Mouse (Mus musculus): ENCODE results near the gene Gsg1l. TPM values are rescaled to one million over a fixed set of nuclear protein-coding genes. Genes with fewer than 3 reads are reported as not detected.

The Gsg1l gene
- polyA plus RNA-seq (2012; rRNA removed) = 0.07 and 0.10 TPM in 2 replicates
- 0.13 TPM in 1 of 2 replicates, not detected in the other for polyA plus RNA-seq (2014; fragmentation: Nextera tagmentation; extraction: Ambion mirVana)

DNA sequence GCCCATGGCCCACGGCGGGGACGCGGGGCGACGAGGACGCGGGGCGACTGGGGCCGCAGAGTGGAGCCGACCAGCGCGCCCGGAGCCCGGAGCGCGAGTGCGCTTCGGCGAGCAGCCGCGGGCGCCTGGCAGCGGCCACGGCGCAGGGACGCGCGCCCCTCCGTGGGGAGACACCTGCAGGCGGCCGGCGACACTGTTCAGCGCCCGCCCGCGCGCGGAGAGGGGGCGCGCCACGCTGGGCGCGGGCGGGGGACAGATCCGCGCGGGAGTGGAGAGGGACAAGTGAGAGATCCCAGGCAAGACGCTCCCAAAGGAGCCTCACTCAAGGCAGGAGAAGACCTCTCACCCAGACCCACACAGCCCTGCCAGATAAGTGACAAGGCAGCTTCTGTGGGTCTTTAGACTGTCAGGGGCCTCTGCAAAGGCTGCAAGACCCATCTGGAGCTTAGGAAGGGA lies at the start of gene Gsg1l:
Gsg1l (minus strand) TSS at position 126 of the 456 bp plus-strand sequence.
- no peaks in the 10 kb centered on the region for H3K4me1 ChIP-seq (replicated peaks; ENCODE audit: control insufficient read depth in 2 of 2, insufficient read depth in 2 of 2, low read length in 1 of 2)
- H3K4me3 ChIP-seq (ENCODE audit: insufficient read depth in 1 of 2, low read depth in 2 of 2, low read length in 2 of 2) = peak within 1 kb of the TSS in 1 of 2 experiments; percentile 14; a peak in 2 of 4 replicates
- no peaks in the 10 kb centered on the region for H3K36me3 ChIP-seq (replicated peaks; ENCODE audit: control insufficient read depth, insufficient read depth, low read depth)
- no peak for TF ChIP-seq CTCF (IDR thresholded peaks at IDR 0.05; ENCODE audit: low read depth)
- no peak for TF ChIP-seq EP300 (IDR thresholded peaks at IDR 0.05; ENCODE audit: low read depth)
- DNase-seq (ENCODE audit: low read depth in 3 of 3, low spot score in 3 of 3) = no peak
- peaks cover 46% of the 10 kb centered on the region for H3K27me3 ChIP-seq (ENCODE audit: control insufficient read depth, insufficient read depth, low read length)
- peak within 1 kb of the TSS; percentile 44 for H3K4me2 ChIP-seq (ENCODE audit: low read depth)
- no peaks in the 10 kb centered on the region for H3K9me3 ChIP-seq (ENCODE audit: control insufficient read depth, low read length)
- no peak for ATAC-seq (ENCODE audit: insufficient read depth)
- 2% methylated on average over 49 of the region's 49 CpGs for WGBS (ENCODE audit: insufficient replicate concordance)
- no peak within 1 kb of the TSS for H3K9ac ChIP-seq (replicated peaks)
- no peak within 1 kb of the TSS for H3K27ac ChIP-seq

DNA sequence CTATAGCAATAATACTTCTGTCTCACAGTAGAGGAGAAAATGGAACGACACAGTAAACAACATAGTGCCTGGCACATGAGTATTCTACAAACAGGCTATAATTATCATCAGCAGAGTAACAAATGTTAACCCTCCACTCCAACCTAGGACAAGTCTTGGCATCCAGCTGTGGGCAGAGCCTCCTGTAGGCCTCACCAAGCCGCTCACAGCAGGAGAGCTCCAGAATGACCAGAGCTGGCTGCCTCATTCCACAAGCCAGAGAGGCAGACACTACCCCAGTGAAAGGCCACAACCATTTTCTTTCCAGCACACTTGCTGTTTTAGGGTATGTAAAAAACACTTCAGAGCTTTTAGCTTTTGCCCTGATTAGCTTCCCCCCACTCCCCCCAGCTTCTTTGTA lies 45.5 kb upstream of the Gsg1l start:
- H3K4me3 ChIP-seq (ENCODE audit: insufficient read depth in 1 of 2, low read depth in 2 of 2, low read length in 2 of 2) = no peak overlapping the region
- H3K36me3 ChIP-seq (replicated peaks; ENCODE audit: control insufficient read depth, insufficient read depth, low read depth) = peaks cover 28% of the 10 kb centered on the region
- no peak overlapping the region for H3K9ac ChIP-seq (replicated peaks)
- no peaks in the 10 kb centered on the region for H3K27me3 ChIP-seq (ENCODE audit: control insufficient read depth, insufficient read depth, low read length)
- no peak overlapping the region for H3K27ac ChIP-seq
- DNase-seq (ENCODE audit: low read depth in 3 of 3, low spot score in 3 of 3) (no peak), ATAC-seq (ENCODE audit: insufficient read depth) (no peak)
- TF ChIP-seq CTCF (IDR thresholded peaks at IDR 0.05; ENCODE audit: low read depth) (no peak), EP300 (IDR thresholded peaks at IDR 0.05; ENCODE audit: low read depth) (no peak)
- WGBS (ENCODE audit: insufficient replicate concordance) = 76% methylated on average over 2 of the region's 2 CpGs
- H3K4me1 ChIP-seq (replicated peaks; ENCODE audit: control insufficient read depth in 2 of 2, insufficient read depth in 2 of 2, low read length in 1 of 2) = peaks cover 0 to 12% of the 10 kb centered on the region in 2 experiments; a peak in 3 of 4 replicates
- no peaks in the 10 kb centered on the region for H3K9me3 ChIP-seq (ENCODE audit: control insufficient read depth, low read length)
- H3K4me2 ChIP-seq (ENCODE audit: low read depth) = no peak overlapping the region

DNA sequence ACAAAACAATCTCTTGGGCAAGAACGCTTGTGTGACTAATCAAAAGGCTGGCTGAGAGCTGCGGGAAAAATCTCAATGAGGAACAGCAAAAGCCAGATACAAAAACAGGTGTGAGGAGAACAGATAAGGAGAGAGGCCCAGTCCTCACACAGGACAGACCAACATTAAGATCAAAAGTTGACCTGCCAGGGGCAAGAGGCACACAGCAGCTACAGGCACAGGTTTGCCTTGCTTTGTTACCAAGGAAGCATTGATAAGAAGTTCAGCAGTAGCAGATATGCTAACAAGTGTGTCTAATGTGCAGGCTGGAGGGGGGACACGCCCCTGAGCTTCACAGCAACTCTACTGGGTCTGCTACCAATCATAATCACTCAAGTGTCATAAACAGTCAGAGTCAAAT lies 44.3 kb upstream of the Gsg1l start:
- H3K4me2 ChIP-seq (ENCODE audit: low read depth) = no peak overlapping the region
- peak; percentile 36; the same call in 1 of the 2 replicates for TF ChIP-seq EP300 (IDR thresholded peaks at IDR 0.05; ENCODE audit: low read depth)
- TF ChIP-seq CTCF (IDR thresholded peaks at IDR 0.05; ENCODE audit: low read depth) = no peak
- H3K36me3 ChIP-seq (replicated peaks; ENCODE audit: control insufficient read depth, insufficient read depth, low read depth) = peaks cover 34% of the 10 kb centered on the region
- ATAC-seq (ENCODE audit: insufficient read depth) = peak; percentile 84
- no peaks in the 10 kb centered on the region for H3K9me3 ChIP-seq (ENCODE audit: control insufficient read depth, low read length)
- DNase-seq (ENCODE audit: low read depth in 3 of 3, low spot score in 3 of 3) = peak in 2 of 3 experiments; percentile 17 to 27
- no peaks in the 10 kb centered on the region for H3K27me3 ChIP-seq (ENCODE audit: control insufficient read depth, insufficient read depth, low read length)
- H3K4me1 ChIP-seq (replicated peaks; ENCODE audit: control insufficient read depth in 2 of 2, insufficient read depth in 2 of 2, low read length in 1 of 2) = peaks cover 0 to 12% of the 10 kb centered on the region in 2 experiments; a peak in 3 of 4 replicates
- H3K9ac ChIP-seq (replicated peaks) = no peak overlapping the region
- no peak overlapping the region for H3K4me3 ChIP-seq (ENCODE audit: insufficient read depth in 1 of 2, low read depth in 2 of 2, low read length in 2 of 2)
- WGBS (ENCODE audit: insufficient replicate concordance) = 14% methylated on average over 3 of the region's 3 CpGs
- H3K27ac ChIP-seq = no peak overlapping the region

DNA sequence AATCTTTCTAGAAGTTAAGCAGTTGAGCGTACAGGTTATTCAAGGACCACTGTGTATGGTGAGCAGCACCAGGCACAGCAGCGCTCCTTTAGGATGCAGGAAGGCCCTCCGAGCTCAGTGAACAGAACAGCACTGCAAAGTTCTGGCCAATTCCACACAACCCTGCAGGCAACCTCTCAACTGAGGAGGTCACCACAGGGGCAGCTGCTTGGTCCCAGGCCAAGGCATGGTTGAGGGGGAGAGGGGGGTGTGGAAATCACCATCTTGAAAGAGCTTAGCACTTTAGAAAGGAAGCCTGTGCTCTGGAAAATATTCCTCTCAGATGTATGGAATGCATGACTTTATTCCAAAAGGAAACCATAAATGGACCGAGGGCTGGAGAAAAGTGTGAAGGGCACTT lies 39.3 kb upstream of the Gsg1l start:
- Histone ChIP-seq H3K4me1 (replicated peaks; ENCODE audit: control insufficient read depth in 2 of 2, insufficient read depth in 2 of 2, low read length in 1 of 2) (peaks cover 0 to 4% of the 10 kb centered on the region in 2 experiments; a peak in 3 of 4 replicates), H3K4me2 (ENCODE audit: low read depth) (no peak overlapping the region), H3K36me3 (replicated peaks; ENCODE audit: control insufficient read depth, insufficient read depth, low read depth) (peaks cover 32% of the 10 kb centered on the region), H3K27me3 (ENCODE audit: control insufficient read depth, insufficient read depth, low read length) (no peaks in the 10 kb centered on the region), H3K9me3 (ENCODE audit: control insufficient read depth, low read length) (no peaks in the 10 kb centered on the region), H3K4me3 (ENCODE audit: insufficient read depth in 1 of 2, low read depth in 2 of 2, low read length in 2 of 2) (no peak overlapping the region), H3K27ac (no peak overlapping the region), H3K9ac (replicated peaks) (no peak overlapping the region)
- WGBS (ENCODE audit: insufficient replicate concordance) = 84% methylated on average over 4 of the region's 4 CpGs
- ATAC-seq (ENCODE audit: insufficient read depth) (no peak), DNase-seq (ENCODE audit: low read depth in 3 of 3, low spot score in 3 of 3) (no peak)
- TF ChIP-seq EP300 (IDR thresholded peaks at IDR 0.05; ENCODE audit: low read depth) (no peak), CTCF (IDR thresholded peaks at IDR 0.05; ENCODE audit: low read depth) (no peak)

DNA sequence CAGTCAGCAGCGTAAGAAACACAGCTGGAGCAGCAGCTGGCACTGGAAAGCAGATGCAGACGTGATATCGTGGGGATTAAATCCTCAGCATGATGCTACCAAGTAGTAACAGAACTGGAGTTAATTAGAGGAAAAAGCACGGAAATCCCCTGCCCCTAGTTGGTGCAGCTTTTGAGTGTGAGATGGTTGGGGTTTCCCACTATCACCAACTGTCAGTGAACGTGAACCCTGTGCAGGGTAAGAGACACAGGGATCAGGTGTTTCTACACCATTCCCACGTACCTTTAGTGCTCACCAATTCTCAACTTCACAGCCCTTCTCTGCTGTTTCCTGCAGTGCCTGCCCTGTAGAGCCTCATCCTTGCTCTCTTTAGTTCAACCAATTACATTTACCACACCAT lies 37.6 kb upstream of the Gsg1l start:
- Histone ChIP-seq H3K27me3 (ENCODE audit: control insufficient read depth, insufficient read depth, low read length) (no peaks in the 10 kb centered on the region), H3K27ac (no peak overlapping the region), H3K4me1 (replicated peaks; ENCODE audit: control insufficient read depth in 2 of 2, insufficient read depth in 2 of 2, low read length in 1 of 2) (no peaks in the 10 kb centered on the region), H3K4me2 (ENCODE audit: low read depth) (no peak overlapping the region), H3K36me3 (replicated peaks; ENCODE audit: control insufficient read depth, insufficient read depth, low read depth) (peaks cover 30% of the 10 kb centered on the region), H3K4me3 (ENCODE audit: insufficient read depth in 1 of 2, low read depth in 2 of 2, low read length in 2 of 2) (no peak overlapping the region), H3K9ac (replicated peaks) (no peak overlapping the region), H3K9me3 (ENCODE audit: control insufficient read depth, low read length) (no peaks in the 10 kb centered on the region)
- TF ChIP-seq EP300 (IDR thresholded peaks at IDR 0.05; ENCODE audit: low read depth) (no peak), CTCF (IDR thresholded peaks at IDR 0.05; ENCODE audit: low read depth) (no peak)
- ATAC-seq (ENCODE audit: insufficient read depth) = no peak
- no peak for DNase-seq (ENCODE audit: low read depth in 3 of 3, low spot score in 3 of 3)
- 81% methylated on average over 6 of the region's 6 CpGs for WGBS (ENCODE audit: insufficient replicate concordance)

Measured in liver, embryonic 14.5 days (tissue).